Comparison of ENCODE assay signal across 8 mouse cellular contexts in genomic region chr8:86745221-86745934, GRCm38 (mm10). TPM values are rescaled to one million over a fixed set of nuclear protein-coding genes. Genes with fewer than 3 reads are reported as not detected.
DNase-seq lines count a peak whose midpoint lies in the region; ATAC-seq and TF ChIP-seq lines count a peak whose summit lies in the region.

TSS of gene Gm10638 (plus strand) at chr8:86745699.
TSS of gene Siah1a (minus strand) at chr8:86745934.

- H3K4me3 ChIP-seq in cortical plate, adult 2 months (ENCODE audit: insufficient read depth, low read length) = peak within 1 kb of the TSS; percentile 94

- peaks cover 13% of the 10 kb centered on the region for H3K4me1 ChIP-seq in cortical plate, adult 2 months (ENCODE audit: control insufficient read depth, insufficient read depth, low read length)

- peak within 1 kb of the TSS; percentile 98 for H3K27ac ChIP-seq in cortical plate, adult 2 months (ENCODE audit: insufficient read depth, low read length)

- peak; percentile 79 to 94 for DNase-seq in adrenal gland, adult (ENCODE audit: inconsistent age in 2 of 2, low spot score in 1 of 2)
- DNase-seq in gastrocnemius, postnatal 14 days = peak; percentile 59
- DNase-seq in induced T-regulatory cell, adult 2 months (ENCODE audit: low read depth) = peak; percentile 64
- peak; percentile 55 to 70 for DNase-seq in left cerebral cortex, postnatal 25 days (ENCODE audit: low spot score in 2 of 2)
- peak; percentile 71 to 72 for DNase-seq in right cerebral cortex, postnatal 10 days (ENCODE audit: low spot score in 2 of 2)
- DNase-seq in yolk sac, embryonic 10.5 days (ENCODE audit: low spot score) = peak; percentile 79

- TF ChIP-seq CTCF in cortical plate, adult 2 months (IDR thresholded peaks at IDR 0.05; ENCODE audit: extremely low read depth, insufficient read depth, low read length) = no peak

- intact Hi-C loops in gastrocnemius, postnatal 14 days (cut with DNase I; ENCODE audit: low total_unique reads) = no loop called here
- intact Hi-C loops in left cerebral cortex, postnatal 25 days (cut with DNase I) = loop anchor here (5.0 kb wide), 2 partner anchors 137 to 152 kb away; no protein-coding TSS in a partner anchor

- peak; percentile 28; the same call in 1 of the 2 replicates for TF ChIP-seq POLR2A in cortical plate, adult 2 months (IDR thresholded peaks at IDR 0.05; ENCODE audit: extremely low read depth, insufficient read depth, low read length)

- ATAC-seq in megakaryocyte-erythroid progenitor cell, adult 5-6 weeks (replicated peaks; ENCODE audit: low FRiP score, low TSS enrichment, poor library complexity, severe bottlenecking) = peak; percentile 47

RNA-seq across cellular contexts. Expression of gene Gm10638, which starts in this region (rescaled TPM):
- 1.6 and 2.2 TPM in 2 replicates for polyA plus RNA-seq in cortical plate, adult 2 months (2012; rRNA removed)
- 1 to 10 TPM; 3.3 to 6.4 TPM for total RNA-seq in gastrocnemius, postnatal 14 days (2021)
- 1 to 10 TPM; 3.2 to 3.4 TPM for total RNA-seq in left cerebral cortex, postnatal 25 days (2021)
- not detected in 2 replicates for total RNA-seq in megakaryocyte-erythroid progenitor cell, adult 5-6 weeks (2014; fragmentation: Nextera tagmentation)
- 4.9 TPM in 1 of 2 replicates, not detected in the other for total RNA-seq in megakaryocyte-erythroid progenitor cell, adult 5-6 weeks (2017)

RNA-seq across cellular contexts. Expression of gene Siah1a, which starts in this region (rescaled TPM):
- 31.0 and 32.1 TPM in 2 replicates for polyA plus RNA-seq in cortical plate, adult 2 months (2012; rRNA removed)
- 10 to 100 TPM; 10.5 to 12.6 TPM for total RNA-seq in gastrocnemius, postnatal 14 days (2021)
- total RNA-seq in left cerebral cortex, postnatal 25 days (2021) = 10 to 100 TPM; 28.6 to 32.1 TPM
- 17.6 and 20.8 TPM in 2 replicates for total RNA-seq in megakaryocyte-erythroid progenitor cell, adult 5-6 weeks (2014; fragmentation: Nextera tagmentation)
- total RNA-seq in megakaryocyte-erythroid progenitor cell, adult 5-6 weeks (2017) = 24.7 and 32.5 TPM in 2 replicates

Comparison
In these comparisons a context has a peak if more than half of its experiments do, and no peak if none do; other contexts are left out.
1. Peak in every context shown above with its lines: DNase-seq, ATAC-seq, H3K4me3 ChIP-seq and H3K27ac ChIP-seq.